Mouse (Mus musculus): ENCODE data around the gene Sell. TPM values are rescaled to one million over a fixed set of nuclear protein-coding genes. Genes with fewer than 3 reads are reported as not detected.

Sell gene
- polyA plus RNA-seq, 1 experiment, result not detected

DNA sequence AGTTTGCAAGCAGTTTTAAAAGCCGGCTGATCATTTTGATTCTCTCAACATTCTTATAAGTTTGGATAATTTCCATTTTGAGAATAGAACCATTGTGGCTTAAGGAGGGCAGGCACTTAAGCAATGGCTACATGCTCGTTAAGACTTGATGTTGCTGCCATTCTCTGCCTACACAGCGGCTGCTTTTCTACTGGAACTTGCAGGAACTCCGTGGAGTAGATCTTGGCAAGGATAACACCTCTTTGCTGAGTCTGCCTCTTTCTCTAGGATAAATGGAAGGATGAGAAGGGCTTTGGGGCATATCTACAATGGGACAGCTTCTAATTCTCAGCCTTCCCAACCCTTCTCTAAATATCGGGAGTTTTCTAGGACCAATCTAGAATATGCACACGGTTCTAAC is 53.9 kb downstream of the Sell start:
- Histone ChIP-seq H3K4me1 (ENCODE audit: control insufficient read depth) (no peaks in the 10 kb centered on the region), H3K9me3 (ENCODE audit: control insufficient read depth, low read length) (no peaks in the 10 kb centered on the region)
- TF ChIP-seq GATA1 (IDR thresholded peaks at IDR 0.05; ENCODE audit: low read length) (no peak), TAL1 (IDR thresholded peaks at IDR 0.05; ENCODE audit: low read length) (no peak)

DNA sequence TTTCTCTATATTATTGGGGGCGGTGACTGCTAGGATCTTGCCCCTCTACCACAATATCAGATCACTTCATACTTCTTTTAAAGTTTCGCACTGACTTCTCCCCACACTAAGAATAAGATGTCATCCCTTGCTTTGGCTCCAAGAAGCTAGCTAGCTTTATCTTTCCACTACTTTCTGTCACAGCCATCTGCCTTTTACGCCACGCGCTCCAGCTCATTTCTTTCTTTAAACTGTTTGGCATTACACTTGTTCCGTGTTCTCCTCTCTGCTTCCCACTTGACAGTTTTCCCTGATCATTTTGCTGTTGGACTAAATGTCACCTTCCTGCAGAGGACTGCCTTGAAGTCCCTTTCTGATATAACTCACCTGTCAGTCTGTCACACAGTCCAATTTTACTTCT is 56.1 kb downstream of the Sell start:
- no peaks in the 10 kb centered on the region for H3K36me3 ChIP-seq (ENCODE audit: control insufficient read depth)
- no peak for TF ChIP-seq GATA1 (IDR thresholded peaks at IDR 0.05; ENCODE audit: low read length)
- no peak for TF ChIP-seq TAL1 (IDR thresholded peaks at IDR 0.05; ENCODE audit: low read length)
- H3K4me3 ChIP-seq (replicated peaks), result no peak overlapping the region
- no peaks in the 10 kb centered on the region for H3K27me3 ChIP-seq (ENCODE audit: control insufficient read depth)
- no peaks in the 10 kb centered on the region for H3K9me3 ChIP-seq (ENCODE audit: control insufficient read depth, low read length)
- no peaks in the 10 kb centered on the region for H3K4me1 ChIP-seq (ENCODE audit: control insufficient read depth)

More for the DNA sequence above, 53.9 kb downstream of the Sell start:
- Histone ChIP-seq H3K36me3 (ENCODE audit: control insufficient read depth) (no peaks in the 10 kb centered on the region), H3K4me3 (replicated peaks) (no peak overlapping the region), H3K27me3 (ENCODE audit: control insufficient read depth) (no peaks in the 10 kb centered on the region)

DNA sequence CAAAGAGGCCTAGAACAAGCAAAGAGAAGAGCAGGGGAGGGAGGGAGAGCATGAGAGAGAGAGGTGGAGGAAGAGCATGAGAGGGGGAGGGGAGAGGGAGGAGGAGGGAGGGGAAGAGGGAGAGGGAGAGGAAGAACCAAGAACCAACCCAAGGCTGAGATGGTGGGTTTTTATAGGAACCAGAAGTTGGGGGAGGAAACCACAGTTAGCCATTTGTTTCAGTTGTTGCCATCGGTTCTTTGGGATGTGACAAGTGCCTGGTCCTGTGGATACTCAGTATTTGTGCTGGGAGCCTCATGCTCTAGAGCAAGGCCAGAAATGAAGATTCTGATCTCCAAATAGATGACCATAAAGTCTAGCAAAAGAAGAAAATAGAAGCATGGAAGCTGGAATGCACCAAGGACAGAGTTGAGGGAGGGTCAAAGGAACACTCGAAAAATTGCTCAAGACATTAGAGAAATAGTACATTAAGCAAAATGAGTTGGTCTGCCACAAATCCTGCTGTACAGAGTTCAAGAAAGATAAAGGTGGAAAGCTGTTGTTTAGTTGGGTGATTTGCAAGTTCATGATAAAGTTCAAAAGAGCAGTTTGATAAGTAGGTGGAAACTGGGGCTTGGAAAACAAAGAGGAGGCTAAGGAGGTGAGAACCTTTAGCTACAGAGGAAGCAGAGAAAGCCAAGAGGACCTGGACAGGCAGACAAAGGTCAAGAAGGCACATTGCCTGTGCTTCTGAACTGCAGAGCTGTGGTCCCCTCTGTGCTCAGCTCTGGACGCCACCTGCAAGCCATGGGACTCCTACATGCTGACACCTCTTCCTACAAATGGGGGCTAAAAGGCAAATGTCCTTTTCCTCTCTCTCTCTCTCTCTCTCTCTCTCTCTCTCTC is 58.4 kb downstream of the Sell start:
- no peak for TF ChIP-seq GATA1 (IDR thresholded peaks at IDR 0.05; ENCODE audit: low read length)
- no peak for TF ChIP-seq TAL1 (IDR thresholded peaks at IDR 0.05; ENCODE audit: low read length)
- Histone ChIP-seq H3K4me3 (replicated peaks) (no peak overlapping the region), H3K9me3 (ENCODE audit: control insufficient read depth, low read length) (no peaks in the 10 kb centered on the region), H3K27me3 (ENCODE audit: control insufficient read depth) (no peaks in the 10 kb centered on the region), H3K4me1 (ENCODE audit: control insufficient read depth) (no peaks in the 10 kb centered on the region), H3K36me3 (ENCODE audit: control insufficient read depth) (no peaks in the 10 kb centered on the region)

DNA sequence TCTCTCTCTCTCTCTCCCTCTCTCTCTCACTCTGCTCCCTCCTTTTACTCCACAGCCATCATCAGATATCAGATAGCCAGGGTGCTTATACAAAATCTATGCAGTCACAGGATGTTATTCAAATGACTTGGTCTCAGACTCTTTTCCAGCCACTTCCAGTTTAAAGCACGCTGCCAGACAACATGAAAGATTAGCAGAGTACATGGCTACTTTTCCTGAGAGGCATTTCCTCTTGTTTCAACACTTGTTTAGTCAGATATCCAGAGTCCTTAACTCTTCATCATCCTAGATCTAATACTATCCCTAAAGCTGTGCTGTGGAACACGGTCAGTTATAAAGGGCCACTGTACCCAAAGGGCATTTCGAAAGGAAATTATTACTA is 59.0 kb downstream of the Sell start:
- Histone ChIP-seq H3K4me1 (ENCODE audit: control insufficient read depth) (no peaks in the 10 kb centered on the region), H3K27me3 (ENCODE audit: control insufficient read depth) (no peaks in the 10 kb centered on the region), H3K4me3 (replicated peaks) (no peak overlapping the region), H3K9me3 (ENCODE audit: control insufficient read depth, low read length) (no peaks in the 10 kb centered on the region), H3K36me3 (ENCODE audit: control insufficient read depth) (no peaks in the 10 kb centered on the region)
- no peak for TF ChIP-seq GATA1 (IDR thresholded peaks at IDR 0.05; ENCODE audit: low read length)
- no peak for TF ChIP-seq TAL1 (IDR thresholded peaks at IDR 0.05; ENCODE audit: low read length)

DNA sequence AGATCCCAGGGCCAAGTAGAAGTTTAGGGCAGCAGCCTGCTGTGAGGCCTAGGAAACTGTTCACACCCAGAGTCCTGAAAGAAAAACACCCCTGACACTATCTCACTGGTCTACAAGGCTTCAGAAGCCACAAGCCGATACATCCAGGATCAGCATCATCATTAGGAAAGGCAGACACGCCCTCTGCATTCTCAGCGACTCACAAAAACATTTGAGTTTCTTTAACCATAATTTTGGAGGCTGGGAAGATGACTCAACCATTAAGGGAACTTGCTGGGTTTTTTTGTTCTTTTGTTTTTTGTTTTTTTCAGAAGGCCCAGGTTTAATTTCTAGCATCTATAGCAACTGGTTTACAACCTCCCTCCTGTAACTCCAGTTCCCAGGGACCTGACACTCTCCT is 62.1 kb downstream of the Sell start:
- Histone ChIP-seq H3K9me3 (ENCODE audit: control insufficient read depth, low read length) (no peaks in the 10 kb centered on the region), H3K4me1 (ENCODE audit: control insufficient read depth) (no peaks in the 10 kb centered on the region), H3K4me3 (replicated peaks) (no peak overlapping the region), H3K27me3 (ENCODE audit: control insufficient read depth) (no peaks in the 10 kb centered on the region), H3K36me3 (ENCODE audit: control insufficient read depth) (no peaks in the 10 kb centered on the region)
- TF ChIP-seq TAL1 (IDR thresholded peaks at IDR 0.05; ENCODE audit: low read length), result no peak
- TF ChIP-seq GATA1 (IDR thresholded peaks at IDR 0.05; ENCODE audit: low read length), result no peak

DNA sequence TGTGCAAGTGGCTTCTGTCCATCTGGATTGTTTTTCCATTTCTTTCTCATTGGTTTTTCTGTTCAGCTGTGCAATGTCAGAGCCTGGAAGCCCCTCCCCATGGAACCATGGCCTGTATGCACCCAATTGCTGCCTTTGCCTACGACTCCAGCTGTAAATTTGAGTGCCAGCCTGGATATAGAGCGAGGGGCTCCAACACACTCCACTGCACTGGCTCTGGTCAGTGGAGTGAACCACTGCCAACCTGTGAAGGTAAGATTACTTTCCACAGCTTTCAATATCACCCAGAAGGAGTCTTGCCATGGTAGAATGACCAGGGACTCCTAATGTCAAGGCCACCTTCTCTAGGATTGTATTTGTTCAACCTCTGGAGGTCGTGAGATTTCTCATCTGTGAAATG is 68.2 kb downstream of the Sell start:
- no peaks in the 10 kb centered on the region for H3K9me3 ChIP-seq (ENCODE audit: control insufficient read depth, low read length)
- no peaks in the 10 kb centered on the region for H3K4me1 ChIP-seq (ENCODE audit: control insufficient read depth)
- no peaks in the 10 kb centered on the region for H3K27me3 ChIP-seq (ENCODE audit: control insufficient read depth)
- no peak overlapping the region for H3K4me3 ChIP-seq (replicated peaks)
- H3K36me3 ChIP-seq (ENCODE audit: control insufficient read depth), result no peaks in the 10 kb centered on the region
- no peak for TF ChIP-seq TAL1 (IDR thresholded peaks at IDR 0.05; ENCODE audit: low read length)

DNA sequence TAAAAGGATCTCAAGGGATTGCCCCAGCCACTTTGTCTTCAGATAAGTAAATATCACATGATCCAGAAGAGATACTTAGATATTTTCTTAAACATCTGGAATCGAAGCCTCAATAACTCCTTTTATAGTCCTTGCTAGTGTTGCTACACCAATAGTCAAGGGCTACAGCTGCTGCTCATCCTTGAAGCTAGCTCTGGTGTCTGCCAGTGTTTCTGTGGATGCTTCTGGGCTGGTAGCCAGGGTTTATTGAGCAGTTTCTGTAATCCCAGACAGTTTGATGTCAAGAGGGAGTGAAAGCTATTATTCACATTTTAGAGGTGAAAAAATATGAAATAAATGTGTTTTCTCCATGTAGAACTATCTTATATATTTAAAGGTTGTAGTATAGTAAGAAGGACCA is 70.8 kb downstream of the Sell start:
- Histone ChIP-seq H3K27me3 (ENCODE audit: control insufficient read depth) (no peaks in the 10 kb centered on the region), H3K9me3 (ENCODE audit: control insufficient read depth, low read length) (no peaks in the 10 kb centered on the region), H3K36me3 (ENCODE audit: control insufficient read depth) (no peaks in the 10 kb centered on the region), H3K4me3 (replicated peaks) (no peak overlapping the region), H3K4me1 (ENCODE audit: control insufficient read depth) (no peaks in the 10 kb centered on the region)
- no peak for TF ChIP-seq GATA1 (IDR thresholded peaks at IDR 0.05; ENCODE audit: low read length)
- no peak for TF ChIP-seq TAL1 (IDR thresholded peaks at IDR 0.05; ENCODE audit: low read length)

Other genes starting within 250 kb of the Sell start
- 0.22 and 0.31 TPM in 2 replicates for gene Scyl3, start 132.9 kb upstream of the Sell start, polyA plus RNA-seq (2012)
- 0.13 and 0.22 TPM in 2 replicates for gene BC055324, start 67.2 kb upstream of the Sell start, polyA plus RNA-seq (2012)
- 0.05 TPM in 1 of 2 replicates, not detected in the other for gene Mettl18, start 67.1 kb upstream of the Sell start, polyA plus RNA-seq (2012)
- gene Sele, start 13.7 kb upstream of the Sell start, polyA plus RNA-seq (2012), result not detected in 2 replicates
- 0.03 and 0.13 TPM in 2 replicates for gene Selp, start 53.3 kb downstream of the Sell start, polyA plus RNA-seq (2012)
- gene F5, start 89.9 kb downstream of the Sell start, polyA plus RNA-seq (2012), result 0.01 TPM in 2 replicates
- gene Slc19a2, start 187.1 kb downstream of the Sell start, polyA plus RNA-seq (2012), result 0.07 and 0.36 TPM in 2 replicates
- 0.07 and 0.22 TPM in 2 replicates for gene Ccdc181, start 213.6 kb downstream of the Sell start, polyA plus RNA-seq (2012)
- gene Nme7, start 242.1 kb downstream of the Sell start, polyA plus RNA-seq (2012), result 0.14 and 0.27 TPM in 2 replicates
- 0.12 and 0.21 TPM in 2 replicates for gene Blzf1, start 245.5 kb downstream of the Sell start, polyA plus RNA-seq (2012)